Mouse (Mus musculus): ENCODE data around the gene Serpinf2.

The Serpinf2 gene

GRCm38 (mm10) chr11:75439363-75439762 is at the start of gene Serpinf2:
Gene Serpinf2 (minus strand): TSS chr11:75439591.
- DNase-seq = no peak

DNA sequence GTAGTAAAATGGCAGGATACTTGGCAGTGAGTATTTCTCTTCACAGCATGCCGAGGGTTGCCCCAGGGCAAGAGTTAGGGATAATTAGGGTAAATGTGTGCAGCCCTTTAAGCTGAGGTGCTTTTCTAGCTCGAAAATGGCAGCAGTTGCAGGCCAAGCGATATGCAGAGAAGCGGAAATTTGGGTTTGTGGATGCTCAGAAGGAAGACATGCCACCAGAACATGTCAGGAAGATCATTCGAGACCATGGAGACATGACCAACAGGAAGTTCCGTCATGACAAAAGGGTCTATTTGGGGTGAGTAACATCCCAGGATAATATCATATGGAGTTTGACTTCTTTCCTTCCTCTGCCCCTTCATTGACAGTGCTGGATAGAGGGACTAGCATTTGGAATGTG is 48.1 kb upstream of the Serpinf2 start:
- no peak for DNase-seq

DNA sequence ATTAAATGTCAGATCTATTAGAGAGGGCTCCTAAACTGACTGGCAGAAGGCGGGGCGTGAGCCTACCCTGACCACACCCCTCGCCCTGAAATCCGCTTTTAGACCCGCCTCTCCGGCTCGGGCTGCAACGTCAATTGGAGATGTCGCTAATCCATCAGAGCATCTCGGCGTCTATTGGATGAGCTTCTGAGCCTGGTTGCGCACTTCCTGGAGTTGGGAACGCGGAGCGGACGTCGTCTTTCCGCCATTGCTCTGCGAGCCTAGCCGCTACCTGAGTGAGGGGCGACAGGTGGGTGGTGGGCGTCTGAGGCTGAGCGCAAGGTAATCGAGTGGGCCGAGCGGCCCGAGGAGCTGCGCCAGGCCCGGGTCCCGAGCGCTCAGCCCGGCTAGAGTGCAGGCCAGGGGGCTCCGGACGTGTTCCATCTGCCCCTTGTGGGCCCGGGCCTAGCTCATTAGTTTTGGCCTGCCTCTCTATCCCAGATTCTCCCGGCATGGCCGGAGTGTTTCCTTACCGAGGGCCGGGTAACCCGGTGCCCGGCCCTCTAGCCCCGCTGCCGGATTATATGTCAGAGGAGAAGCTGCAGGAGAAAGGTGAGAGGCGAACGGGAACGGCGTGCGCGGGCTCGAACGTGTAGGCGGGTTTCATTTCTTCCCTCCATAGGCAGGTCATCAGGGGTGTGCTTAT is 47.4 kb upstream of the Serpinf2 start, which contains the start of gene Prpf8:
Gene Prpf8, plus strand, starts transcription at position 216 of the 685 bp plus-strand sequence.
- peak; percentile 99 for DNase-seq

DNA sequence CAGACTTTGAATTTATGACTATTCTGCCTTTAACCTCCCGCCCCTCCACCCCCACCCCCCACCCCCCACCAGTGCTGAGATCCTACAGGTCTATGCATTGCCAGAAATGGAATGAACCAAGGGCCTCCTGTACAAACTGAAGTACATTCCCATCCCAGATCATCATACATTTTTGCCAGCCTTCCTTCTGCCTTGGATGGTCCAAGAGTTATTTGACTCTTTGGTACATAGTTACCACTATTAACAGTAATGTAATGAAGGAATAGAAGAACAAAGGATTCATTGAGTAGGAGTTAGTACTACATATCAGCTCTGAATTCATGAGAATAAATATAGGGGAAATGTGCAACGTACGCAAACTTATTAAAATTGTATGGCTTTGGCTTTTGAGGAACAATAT is 46.8 kb upstream of the Serpinf2 start:
- no peak for DNase-seq

- no peak for DNase-seq
These were observed 34.0 kb upstream of the Serpinf2 start for GRCm38 (mm10) chr11:75473376-75473775.

- no peak for DNase-seq
These were observed 33.2 kb upstream of the Serpinf2 start for GRCm38 (mm10) chr11:75472469-75473081.

- no peak for DNase-seq
These were observed 31.3 kb upstream of the Serpinf2 start for GRCm38 (mm10) chr11:75470675-75471074.

GRCm38 (mm10) chr11:75469261-75469660 is 29.9 kb upstream of the Serpinf2 start:
- DNase-seq = no peak

DNA sequence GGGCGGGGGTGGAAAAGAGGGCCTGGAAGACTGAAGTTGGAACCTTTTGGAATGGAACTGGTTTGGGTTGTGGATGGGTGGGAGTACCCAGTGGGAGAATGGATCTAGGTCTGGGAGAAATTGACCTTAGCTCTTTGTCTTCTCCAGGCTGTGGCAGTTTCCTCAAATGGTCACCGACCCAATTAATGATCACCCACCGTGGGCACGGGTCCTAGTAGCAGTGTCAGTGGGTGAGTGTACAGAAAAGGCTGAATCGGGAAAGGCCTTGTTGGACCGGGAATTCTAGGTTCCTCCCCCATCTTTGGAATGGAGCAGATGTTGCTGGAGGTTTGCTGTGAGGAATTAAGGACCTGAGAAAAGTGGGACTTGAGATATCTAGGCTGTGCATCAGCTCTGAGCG is 29.0 kb upstream of the Serpinf2 start:
- DNase-seq = no peak

DNA sequence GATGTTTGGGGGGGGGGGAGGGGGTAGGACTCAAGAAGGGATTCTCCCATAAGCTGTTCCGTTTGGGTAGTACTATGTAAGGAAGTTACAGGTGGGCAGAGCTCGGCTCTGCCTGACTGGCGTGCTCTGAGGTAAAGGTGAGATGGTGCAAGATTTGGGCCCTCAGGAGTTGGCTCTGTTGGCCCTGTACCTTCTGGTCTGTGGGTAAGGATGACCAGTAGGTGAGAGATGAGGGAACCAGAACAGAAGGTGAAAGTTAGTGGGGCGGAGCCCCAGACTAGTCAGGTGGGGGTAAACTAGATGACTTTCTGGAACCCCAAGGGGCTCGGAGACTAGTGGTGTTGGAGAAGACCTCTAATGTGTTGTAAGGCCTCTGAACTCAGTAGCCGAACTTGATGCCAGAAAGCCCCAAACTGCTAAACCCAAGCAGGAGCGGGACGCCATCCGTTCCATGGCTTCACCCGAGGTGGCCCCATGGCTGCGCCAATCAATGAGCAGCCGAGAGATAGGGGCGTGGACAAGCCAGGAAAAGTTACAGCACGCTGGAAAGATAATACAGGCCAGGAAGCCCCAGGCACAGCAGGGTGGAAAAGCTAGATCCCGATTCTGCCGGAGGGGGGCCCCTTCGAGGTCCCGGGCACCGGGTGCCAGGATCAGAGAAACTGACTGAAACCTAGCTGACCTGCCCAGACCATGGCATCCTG is 28.3 kb upstream of the Serpinf2 start:
- DNase-seq = no peak

DNA sequence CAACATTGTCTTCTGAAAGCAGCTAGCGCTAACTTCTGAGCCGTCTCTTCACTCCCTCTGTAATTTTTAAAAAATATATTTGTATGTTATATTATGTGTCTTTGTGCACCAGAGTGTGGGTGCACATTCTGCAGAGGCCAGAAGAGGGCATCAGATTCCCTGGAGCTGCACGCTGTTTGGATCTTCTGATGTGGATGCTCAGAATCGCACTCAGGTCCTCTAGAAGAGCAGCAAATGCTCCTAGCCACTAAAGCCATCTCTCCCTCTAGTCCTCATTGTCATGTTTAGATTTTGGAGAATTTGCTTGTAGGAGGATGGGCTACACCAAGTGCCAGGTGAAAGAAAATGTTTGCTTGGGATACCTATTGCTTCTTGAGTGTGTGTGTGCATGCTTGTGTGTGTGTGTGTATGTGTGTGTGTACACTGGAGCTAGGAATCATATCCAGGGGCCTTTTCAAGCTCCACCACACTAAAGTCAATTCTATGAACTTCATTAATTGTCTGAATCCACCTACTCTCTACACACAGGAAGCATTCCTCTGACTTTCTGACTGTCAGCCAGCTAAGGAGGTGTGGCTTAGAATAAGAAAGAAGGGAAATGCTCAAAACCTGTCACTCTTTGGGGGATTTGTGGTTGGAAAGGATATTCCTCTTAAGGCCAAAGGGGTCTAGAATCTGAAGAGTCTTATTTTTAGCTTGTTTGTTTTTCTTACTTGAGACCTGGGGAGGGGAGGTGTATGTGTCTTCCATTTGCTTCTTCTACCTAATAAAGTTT is 27.5 kb upstream of the Serpinf2 start:
- no peak for DNase-seq

DNA sequence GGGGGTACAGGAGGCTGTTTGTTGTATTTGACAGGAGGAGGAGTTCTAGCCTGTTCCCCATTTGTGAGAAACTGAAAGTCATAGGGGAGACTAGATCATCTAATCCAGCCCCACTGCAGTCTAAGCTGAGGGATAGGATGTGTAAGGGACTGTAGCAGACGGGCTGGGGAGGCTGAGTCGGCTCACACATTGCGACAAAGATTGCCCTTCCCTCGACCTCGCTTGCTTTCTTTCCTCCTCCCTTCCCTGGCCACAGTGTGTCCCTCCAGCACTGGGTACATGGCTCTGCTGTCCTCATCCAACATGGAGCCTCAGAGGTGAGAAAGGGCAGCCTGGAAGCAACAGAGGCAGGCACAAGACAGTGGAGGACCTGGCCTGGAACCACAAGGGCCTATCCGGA is 25.7 kb upstream of the Serpinf2 start:
- no peak for DNase-seq

- no peak for DNase-seq
These were observed 25.0 kb upstream of the Serpinf2 start for GRCm38 (mm10) chr11:75464417-75464816.

GRCm38 (mm10) chr11:75463624-75464023 is 24.2 kb upstream of the Serpinf2 start:
- no peak for DNase-seq

DNA sequence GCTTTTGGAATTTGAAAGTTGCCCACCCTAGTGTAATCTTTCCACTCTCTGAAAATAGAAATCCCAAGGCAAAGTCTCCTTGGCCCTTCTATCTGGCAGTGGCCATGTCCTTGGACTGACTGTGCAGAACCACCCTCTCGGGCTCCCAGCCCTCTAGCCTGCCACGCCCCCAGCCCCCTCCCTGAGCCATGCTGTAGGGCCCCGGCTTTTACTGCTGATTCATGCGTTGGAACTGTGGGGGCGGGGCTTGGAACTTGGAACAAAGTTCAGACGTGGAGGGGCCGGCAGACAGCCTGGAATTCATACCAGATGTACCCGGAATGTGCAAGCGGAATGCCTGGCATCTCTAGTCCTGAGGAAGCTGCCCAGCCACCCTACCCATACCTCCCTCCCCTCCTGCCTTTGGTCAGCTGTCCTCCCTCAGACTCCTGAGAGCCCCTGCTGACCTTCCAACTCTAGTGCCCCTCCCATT is 23.5 kb upstream of the Serpinf2 start:
- peak; percentile 64 for DNase-seq

DNA sequence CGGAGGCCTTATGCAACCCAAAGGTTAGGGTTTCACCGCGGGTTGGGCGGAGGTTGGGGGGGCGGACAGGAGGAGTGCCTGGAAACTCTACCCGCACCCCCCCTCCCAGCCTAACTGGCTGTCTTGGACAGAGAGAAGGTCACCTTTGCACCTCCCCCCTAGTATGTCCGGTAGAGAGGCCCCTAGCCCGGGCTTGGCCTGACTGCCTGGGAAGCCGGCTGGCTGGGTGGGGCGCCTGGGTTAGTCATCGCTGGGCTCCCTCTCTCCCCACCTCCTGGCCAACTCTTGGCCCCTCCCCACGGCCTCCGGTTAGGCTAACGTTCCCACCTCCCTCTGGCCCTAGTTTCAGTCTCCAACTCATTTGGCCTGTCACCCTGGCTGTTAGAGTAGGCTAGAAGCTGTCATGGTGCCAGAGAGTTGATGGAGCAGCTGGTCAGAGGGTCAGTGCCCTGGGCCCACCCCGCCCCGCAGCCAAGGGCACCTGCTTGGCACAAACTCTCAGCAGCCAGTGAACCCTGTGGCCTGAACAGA is 22.9 kb upstream of the Serpinf2 start:
- DNase-seq = no peak

- DNase-seq = no peak
These were observed 22.4 kb upstream of the Serpinf2 start for GRCm38 (mm10) chr11:75461743-75462252.

- peak; percentile 100 for DNase-seq
These were observed 21.7 kb upstream of the Serpinf2 start, which contains the start of gene Tlcd2 for GRCm38 (mm10) chr11:75460844-75461742. Gene Tlcd2 (plus strand): TSS chr11:75461715.

DNA sequence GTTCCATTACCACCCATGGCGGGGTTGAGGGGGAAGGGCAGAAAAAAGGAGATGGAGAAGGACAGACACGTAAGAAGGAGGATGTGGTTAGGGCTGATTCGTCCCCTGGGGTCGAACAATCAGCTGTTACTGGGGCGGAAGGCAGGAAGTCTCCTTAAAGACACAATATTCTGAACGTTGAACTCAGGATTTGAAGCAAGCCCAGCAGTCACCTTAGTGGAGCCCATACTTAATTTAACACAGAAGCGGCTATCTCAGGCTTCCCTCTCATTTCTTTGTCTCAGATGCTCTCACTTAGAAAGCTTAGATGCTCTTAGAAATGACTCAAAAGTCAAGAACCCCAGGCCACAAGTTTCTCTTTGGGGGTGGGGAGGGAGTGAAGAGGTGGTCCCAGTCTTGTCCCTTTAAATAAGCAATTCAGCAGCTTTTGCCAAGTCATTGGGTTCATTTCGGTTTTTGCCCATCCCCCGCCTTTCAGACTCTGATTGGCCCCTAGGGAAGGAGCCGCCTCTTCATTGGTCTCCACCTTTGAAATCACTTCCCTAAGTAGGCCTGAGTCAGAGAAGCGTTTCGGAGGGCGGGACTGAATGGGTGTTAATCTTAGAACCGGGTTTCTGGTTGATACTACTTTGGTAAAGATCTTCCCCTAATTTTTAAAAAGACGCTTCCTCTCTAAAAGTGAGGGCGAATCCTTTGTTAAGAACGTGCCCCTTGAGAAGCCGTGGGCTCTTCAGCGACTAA is 20.9 kb upstream of the Serpinf2 start:
- peak; percentile 93 for DNase-seq

GRCm38 (mm10) chr11:75459751-75460102 is 20.3 kb upstream of the Serpinf2 start:
- DNase-seq = no peak
